Mouse (Mus musculus) left cerebral cortex, adult 11 months (tissue): ENCODE results near the gene Tmc5.

Experiments
- DNase-seq: peaks from one replicate; pipeline ENCODE4 v3.0.0; 2022; ENCODE audit warnings: low spot score

The Tmc5 gene

DNA sequence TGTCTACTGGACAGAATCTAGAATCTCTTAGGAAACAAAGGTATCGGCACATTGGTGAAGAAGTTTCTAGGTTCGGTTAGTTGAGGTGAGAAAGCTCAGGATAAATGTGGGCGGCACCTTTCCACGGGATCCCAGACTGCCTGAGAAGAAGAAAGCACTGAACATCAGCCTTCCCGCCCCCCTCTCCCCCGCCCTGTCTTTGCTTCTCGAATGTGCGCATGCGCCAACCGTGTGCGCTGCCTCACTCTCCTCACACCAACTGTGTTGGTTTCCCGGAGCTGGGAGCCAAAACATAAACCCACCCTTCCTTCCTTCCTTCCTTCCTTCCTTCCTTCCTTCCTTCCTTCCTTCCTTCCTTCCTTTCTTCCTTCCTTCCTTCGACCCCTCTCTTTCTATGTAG is 13.6 kb downstream of the Tmc5 start:
- no peak for DNase-seq

DNA sequence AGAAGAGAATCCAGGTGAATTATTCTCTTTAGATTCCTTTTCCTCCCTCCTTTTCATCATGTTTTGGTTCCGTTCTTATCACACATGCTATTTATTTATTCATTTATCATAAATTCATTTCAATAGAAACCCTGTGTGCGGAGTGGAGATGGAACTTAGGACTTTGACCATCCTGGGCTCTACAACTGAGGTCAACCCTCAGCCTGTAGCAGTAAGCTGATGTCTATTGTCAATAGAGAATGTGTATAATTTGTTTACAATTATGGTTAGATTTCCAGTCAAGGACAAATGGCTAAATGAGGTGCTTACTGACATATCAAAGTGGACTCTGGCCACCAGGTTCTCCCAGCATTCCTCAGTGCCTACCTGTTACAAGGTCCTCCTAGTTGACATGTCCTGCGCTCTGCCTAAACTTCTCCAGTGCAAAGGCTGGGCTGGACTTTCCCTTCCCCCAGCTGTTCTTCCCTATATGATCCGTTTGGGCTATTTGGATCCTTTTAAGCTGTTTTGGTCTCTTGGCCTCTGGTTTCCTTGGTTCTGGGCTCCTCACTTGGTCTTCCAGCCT is 14.2 kb downstream of the Tmc5 start:
- DNase-seq: no peak

DNA sequence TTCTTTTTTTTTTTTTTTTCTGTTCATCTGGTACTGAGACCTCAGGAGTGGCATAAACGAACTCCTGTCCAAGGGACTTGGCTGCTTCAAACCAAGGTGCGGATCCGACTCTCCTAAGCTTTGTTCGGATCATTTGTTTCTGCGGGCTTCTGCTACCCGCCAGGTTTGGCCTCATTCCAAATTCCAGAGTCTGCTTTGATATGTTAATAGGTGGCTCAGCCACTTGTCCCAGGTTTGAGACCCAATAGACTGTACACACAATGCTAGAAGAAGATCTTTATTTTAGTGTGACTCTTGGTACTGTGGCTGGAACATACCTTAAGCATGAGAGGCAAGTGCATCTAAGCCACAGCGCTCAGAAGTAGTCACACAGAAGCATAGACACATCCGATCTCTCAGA is 14.8 kb downstream of the Tmc5 start:
- DNase-seq: no peak

DNA sequence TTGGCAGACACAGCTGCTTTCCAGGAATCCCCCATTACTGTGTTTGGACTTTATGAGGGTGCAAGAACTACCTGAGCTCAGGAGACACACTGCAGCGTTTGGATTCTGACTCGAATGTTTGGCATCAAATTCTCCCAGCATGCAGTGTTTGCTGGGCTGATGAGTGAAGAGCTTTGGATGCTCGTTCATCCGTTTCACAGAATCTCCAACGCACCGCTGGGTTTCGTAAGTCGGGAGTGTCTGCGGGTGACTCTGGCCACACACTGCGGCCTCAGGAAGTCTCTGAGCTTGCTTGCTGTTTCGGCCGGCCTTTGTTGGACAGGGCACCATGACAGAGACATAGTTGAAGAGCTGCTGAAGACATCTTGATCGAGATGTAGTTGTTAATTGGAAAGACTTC is 17.0 kb downstream of the Tmc5 start:
- no peak for DNase-seq

DNA sequence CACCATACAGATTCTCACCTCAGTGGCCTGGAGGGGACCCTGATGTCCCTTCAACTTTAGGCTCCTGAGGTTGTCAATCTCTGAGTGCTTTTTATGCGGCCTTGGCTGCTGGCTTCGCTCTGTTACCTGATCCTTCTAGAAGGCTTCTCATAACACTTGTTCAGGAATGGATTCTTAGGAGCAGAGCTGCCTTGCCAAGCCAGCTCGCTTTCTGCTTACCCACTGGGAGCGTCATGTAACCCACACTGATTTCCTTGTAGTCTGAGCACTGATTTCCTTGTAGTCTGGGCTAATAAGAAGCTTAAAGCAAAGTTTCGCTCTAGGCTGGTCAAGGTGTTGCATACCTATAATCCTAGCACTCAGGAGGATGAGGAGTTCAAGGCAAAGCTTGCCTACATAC is 21.0 kb downstream of the Tmc5 start:
- no peak for DNase-seq

DNA sequence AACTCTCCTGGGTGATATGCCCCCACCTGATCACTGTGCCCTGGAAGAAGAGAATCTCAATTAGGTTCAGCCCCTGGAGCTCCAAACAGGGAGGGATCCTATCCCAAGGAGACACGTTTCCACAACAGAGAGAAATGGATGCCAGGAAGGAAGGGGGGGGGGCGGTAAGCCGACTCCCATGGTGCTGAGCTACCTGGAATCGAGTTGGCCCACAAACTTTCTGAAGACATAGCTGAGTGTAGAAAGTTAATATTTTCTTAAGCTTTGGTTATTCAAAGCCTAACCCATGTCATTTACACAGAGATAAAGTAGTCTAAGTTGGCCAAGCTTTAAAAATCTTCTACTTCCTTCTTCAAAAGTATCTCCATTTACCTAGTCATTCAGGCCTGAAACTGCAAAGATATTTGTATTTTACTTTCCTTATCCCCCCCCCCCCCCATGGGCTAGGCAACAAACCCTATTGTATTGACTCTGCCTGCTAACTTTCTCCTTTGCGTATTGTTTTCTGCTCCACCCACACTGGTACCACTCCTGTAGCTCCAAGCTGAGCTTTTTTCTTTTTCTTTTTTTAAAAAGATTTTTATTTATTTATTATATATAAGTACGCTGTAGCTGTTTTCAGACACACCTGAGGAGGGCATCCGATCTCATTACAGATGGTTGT is 23.3 kb downstream of the Tmc5 start:
- DNase-seq: no peak

DNA sequence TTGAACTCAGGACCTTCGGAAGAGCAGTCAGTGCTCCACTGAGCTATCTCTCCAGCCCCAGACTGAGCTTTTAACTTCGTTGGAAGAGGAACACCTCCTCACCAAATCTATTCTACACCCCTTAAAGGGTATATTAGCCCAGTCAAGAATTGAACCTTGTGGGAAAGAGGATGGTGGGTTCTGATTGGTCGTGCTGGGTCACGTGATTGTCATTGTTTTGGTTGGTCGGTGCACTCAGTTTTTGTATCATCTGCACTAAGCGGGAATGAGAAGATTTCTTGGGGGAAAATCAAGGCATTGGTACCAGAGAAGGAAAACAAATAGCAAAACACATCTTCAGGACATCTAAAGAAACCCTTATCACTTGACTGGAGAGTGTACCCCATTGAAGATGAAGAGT is 24.0 kb downstream of the Tmc5 start:
- DNase-seq: no peak

DNA sequence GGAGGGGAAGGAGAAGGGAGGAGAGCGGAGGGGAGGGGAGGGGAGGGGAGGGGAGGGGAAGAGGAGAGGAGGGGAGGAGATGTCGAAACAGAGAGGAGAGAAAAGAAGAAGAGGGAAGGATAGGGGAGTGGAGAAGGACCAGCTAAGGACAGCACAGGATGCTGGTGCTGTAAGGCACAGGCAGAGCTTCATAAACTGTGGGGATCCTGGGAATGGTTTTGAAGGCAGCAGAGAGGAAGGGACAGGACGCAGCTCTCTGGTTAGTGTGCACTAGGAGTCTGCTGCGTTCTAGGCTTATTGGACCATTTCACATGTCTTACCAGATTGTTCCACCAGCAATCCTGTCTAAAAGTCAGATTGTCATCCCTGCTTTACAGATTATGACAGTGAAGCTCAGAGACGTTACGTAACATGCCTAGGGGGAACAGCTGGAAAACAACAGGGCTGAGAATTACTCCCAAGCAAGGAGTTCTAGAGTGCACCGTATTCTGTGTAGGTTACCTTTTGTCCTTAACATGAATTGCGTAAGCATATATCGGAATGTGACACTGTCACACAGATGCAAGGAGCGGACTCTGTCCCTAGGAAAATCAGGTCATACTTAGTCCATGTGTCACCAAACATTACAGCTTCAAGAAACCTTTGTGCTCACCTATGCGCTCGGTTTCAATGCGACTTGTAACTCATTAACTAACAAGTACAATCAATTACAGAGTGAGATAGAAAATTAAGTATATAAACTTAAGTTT is 30.6 kb downstream of the Tmc5 start:
- DNase-seq: no peak

DNA sequence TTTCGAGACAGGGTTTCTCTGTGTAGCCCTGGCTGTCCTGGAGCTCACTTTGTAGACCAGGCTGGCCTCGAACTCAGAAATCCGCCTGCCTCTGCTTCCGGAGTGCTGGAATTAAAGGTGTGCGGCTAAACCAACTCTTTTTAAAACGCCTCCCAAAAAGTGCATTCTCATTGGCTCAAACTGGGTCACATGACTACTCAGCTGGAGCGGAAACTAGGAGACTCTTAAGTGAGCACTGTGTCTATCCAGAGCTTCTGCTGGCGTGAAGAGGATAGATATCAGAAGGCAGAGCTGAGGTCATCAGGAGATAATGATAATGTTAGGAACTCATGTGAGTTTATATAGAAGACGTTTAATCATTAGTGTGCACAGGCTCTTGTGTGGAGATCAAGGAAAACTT is 36.0 kb downstream of the Tmc5 start:
- no peak for DNase-seq

DNA sequence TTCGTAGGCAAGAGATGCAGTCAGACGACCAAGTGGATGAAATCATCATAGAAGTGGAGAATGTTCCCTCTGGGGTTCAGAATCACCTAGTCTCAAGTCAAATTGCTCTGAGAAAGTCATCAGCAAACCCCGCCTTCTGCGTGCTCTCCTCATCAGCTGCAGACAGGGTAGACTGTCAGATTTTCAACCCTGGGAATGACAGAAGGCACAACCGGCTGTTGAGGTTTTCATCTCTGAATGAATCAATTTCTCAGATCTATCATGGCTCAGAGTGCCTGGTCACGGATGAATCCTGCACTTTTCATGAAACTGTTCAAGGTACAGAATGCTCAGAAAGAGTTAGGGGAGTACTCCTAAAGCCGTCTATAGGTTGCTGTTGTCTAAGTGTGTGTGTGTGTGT is 36.9 kb downstream of the Tmc5 start:
- no peak for DNase-seq

DNA sequence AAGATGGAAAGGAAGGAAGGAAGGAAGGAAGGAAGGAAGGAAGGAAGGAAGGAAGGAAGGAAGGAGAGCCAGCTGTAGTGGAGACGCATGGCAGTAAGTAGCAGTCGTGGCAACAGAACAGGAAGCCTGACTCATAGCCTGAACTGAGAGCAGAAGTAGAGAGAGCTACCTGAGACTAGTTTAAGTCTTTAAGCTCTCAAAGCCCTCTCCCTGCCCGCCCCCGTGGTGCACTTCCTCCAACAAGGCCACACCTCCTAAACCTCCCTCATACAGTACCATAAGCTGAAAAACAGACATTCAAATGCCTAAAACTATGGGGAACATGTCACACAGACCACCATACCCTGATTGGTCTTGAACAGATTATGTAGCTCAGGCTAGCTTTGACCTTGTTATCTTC is 40.4 kb downstream of the Tmc5 start:
- DNase-seq: no peak

DNA sequence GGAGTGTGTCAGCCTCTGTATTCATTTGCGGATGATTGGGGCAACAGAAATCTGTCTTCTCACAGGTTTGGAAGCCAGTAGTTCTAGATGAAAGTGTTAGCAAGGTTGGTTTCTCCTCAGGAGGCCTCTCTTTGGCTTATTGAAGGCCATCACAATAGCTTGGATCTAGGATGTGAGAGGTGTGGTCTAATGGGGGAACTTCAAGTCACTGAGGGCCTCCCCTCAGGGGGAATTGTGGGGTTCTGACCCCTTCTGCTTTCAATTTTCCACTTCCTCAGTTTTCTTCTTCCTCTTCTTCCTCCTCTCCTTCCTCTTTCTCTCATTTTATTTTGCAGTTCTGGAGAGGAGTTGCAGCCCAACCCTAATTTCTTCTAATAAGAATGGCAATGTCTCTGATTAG is 49.1 kb downstream of the Tmc5 start:
- no peak for DNase-seq

DNA sequence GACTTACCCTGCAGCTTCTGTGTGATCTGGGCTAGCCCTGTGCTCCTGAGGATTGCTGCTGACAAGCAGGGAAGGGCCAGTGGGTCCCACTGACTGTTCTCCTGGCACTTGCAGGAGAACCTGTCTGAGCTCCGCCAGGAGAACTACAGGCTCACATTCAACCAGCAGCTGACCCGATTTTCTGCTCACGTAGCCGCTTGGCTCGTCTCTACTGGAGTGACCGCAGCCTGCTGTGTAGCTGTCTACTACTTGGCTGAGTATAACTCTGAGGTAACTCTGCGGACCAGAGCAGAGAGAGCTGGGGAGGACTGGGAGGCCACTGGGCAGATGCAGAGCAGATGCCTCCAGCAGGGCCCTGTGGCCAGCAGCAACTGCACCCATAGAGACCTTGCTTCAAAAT is 52.2 kb downstream of the Tmc5 start:
- DNase-seq: no peak

DNA sequence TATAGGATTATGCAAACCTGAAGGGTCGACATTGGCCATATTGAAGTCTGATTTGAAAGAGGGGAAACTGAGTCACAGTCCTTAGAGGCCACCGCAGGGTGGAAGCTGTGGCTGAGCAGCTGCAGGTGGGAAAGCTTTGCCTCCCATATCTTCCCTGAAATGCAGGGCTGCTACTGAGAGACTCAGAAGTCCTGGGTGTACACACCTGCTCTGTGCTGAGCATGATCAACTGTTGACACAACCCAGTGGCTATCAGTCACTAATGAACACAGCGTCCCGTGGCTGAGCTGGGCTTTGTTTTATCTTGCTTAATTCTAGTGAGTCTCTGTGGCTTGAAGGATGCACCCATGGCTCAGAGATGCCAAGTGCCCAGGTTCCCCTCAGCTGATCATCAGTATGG is 53.0 kb downstream of the Tmc5 start:
- DNase-seq: no peak

DNA sequence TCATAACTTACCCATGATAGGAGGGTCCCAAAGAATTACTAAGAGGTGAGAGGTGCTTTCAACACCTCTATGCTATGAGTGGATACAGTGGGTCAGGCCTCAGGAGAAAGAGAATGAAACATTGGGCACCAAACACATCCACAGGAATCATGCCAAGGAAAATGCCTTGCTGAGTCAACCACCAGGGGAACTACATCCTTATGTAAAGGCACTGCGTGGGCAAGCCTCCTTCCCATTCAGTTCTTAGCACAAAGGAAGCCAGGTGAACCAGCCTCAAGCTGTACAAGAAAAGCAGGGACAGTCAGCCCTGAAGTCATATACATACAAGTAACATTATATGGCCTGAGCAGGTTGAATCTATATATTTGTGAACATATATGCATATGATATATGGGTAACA is 53.8 kb downstream of the Tmc5 start:
- no peak for DNase-seq

DNA sequence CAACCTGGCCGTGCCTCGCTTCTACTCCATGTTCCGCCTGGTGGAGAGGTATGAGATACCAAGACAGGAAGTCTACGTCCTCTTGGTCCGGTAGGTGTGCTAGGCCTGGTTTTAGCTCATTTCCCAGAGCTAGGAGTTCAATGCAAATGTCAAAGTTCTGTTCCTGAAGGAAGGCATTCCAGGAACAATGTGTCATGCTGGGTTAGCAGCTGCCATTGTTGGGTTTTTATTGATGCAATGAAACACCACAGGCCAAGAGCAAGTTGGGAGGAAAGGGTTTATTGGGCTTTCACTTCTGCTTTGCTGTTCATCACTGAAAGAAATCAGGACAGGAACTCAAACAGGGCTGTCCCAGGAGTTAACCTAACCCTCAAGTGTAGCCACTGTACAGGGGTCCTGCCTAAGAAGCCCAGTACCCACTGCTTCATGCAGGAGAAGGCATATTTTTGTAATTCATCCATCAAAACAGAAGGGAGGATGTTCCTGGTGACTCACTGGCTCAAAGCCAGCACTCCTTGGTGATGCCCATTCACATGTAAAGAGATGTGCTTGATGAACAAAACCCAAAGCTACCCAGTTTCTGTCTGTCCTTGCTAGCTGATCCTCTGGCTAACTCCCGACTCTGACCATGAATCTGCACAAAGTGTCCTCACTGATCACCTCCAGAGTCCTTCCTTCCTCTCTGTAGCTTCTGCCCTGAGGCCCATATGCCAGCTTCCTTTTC is 55.6 kb downstream of the Tmc5 start:
- no peak for DNase-seq

DNA sequence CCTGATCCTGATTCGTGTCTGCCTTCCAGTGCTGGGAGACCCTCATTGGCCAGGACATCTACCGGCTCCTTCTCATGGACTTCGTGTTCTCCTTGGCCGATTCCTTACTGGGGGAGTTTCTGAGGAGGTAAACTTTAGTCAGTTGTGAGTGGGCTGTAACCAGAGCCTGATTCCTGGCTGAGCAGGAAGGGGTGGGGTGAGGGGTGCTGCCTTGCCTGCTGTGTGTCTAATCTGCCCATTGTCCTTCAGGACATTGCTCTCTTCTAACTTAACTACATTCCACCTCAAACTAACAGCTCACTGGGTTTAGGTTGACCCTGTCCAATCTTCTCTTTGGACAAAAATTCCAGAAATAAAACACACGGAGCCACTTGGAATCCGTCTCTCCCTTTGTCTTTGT is 59.6 kb downstream of the Tmc5 start:
- DNase-seq: no peak

DNA sequence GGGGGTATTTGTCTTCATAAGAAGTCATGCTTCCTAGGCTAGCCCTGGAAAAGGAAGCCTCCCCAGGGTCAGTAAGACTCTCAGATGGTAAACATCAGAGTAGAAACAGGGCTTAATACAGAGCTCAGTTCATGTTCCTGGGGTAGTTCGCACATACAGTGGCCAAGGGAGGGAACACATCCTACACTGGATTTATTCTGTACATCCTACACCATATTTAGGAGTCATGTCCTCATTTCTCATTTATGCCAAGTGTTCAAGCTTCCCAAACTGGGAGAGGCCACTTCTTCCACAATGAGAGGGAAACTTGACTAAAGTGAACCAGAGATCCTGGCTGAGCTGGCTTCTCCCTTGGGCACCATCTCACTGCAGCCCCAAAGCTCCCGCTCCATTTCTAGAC is 70.7 kb downstream of the Tmc5 start:
- no peak for DNase-seq

DNA sequence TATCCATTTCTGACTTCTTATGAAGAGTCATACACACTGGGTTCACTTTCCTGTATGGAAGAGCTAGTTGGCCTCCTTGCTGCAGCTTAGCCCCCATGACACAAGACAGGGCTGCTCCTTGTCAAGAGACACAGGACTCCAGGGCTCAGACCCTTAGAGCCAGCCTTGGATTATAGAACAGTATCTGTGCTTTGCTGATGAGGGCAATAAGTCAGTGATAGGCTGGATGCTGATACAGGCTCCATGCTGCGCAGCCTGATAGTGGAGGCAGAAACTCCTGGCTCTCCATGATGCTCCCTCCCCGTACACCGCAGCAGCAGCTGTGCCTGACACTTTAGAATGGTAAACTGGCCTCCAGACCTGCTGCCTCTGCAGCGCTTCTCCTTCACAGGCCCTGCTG is 73.0 kb downstream of the Tmc5 start:
- DNase-seq: no peak

DNA sequence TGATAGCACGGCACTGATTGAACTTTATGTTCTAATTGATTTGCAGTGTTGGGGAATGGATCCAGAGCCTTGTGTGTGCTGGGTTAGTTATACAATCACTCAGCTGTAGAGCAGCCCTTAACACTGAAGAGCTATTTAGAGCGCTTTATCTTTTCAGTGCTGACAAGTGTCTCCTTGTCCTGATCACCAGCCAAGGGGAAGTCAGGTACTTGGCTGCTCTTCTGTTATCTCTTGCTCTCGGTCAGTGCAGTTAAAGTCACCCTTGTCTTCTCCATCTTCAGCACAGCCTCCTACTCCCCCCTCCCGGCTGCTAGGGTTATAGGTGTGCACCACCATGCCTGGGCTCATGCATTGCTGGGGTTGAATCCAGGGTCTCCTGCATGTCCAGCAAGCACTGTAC is 79.7 kb downstream of the Tmc5 start:
- DNase-seq: no peak

DNA sequence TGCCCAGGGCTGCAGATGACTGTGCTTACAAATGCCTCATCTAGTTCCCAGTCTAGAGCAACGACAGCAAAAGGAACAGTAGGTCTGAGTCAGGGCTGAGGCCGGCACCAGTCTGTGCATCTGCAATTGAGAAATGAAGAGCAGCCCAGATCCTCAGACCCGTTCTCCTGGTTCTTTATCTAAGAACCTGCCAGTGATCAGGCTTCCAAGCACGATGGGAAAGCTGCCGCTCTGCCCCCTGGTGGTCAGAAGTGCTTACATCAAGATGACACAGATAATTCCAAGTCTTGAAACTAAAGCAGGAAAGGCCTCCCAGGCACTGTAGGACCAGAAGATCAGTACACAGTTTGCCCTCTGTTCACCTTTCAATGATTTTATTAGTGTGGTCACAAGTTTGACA is 91.1 kb downstream of the Tmc5 start:
- peak; percentile 73 for DNase-seq

DNA sequence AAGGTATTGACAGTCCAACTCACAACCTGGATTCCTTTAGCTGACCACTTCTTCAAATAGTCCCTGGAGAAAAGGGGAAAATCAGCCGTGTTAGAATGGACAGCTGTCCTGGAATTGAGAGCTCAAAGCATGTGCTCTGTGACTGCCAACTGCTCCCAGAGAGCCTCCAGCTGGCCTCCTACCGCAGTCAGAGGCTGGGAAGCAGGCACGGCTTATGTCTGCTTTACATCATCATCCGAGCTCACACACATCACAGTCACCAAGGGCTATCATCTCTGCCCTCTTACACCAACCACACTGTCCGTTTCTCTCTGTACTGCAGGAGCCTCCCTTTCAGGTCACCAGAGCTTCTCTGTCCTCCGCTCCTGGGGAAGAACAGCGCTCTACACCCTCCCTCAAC is 92.0 kb downstream of the Tmc5 start:
- DNase-seq: no peak

DNA sequence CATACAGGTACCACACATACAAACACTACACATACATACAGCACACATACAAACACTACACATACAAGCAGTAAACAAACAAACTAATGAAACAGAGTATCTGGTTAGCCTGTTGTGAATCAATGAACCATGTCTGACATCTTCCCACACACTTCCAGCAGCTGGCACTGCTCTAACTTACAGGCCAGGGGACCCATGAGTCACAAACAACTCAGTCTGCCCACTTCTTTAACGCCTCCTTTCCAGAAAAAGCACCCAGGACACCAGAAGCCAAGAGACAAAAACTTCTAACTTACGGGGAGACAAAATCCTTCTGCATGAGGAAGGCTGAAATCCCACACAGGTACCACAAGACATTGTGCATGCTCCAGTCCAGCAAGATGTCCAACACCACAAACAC is 94.2 kb downstream of the Tmc5 start:
- no peak for DNase-seq
